Mouse (Mus musculus) embryo, embryonic 9.5 days (tissue): Measurements from ENCODE around the gene Pigl.
"Not testable (repeated sequence)": the region's sequence is repeated elsewhere in the genome, so short reads cannot be mapped to it uniquely, and the experiment has no call there.

Source experiments
- DNase-seq: peaks from one replicate; pipeline ENCODE4 v3.0.0-alpha.2; 2017; ENCODE audit errors: extremely low spot score

The Pigl gene

DNA sequence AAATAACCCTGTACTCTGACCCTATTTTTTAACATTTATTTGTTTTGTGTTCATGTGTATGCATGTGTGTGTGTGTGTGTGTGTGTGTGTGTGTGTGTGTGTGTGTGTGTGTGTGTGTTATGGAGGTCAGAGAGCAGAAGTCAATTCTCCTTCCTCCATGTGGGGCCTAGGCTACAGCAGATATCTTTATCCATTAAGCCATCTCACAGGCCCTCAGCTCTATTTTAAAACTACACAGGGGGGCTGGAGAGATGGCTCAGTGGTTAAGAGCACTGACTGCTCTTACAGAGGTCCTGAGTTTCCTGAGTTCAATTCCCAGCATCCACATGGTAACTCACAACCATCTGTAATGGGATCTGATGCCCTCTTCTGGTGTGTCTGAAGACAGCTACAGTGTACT is 9.0 kb downstream of the Pigl start:
- not testable (repeated sequence) for DNase-seq

DNA sequence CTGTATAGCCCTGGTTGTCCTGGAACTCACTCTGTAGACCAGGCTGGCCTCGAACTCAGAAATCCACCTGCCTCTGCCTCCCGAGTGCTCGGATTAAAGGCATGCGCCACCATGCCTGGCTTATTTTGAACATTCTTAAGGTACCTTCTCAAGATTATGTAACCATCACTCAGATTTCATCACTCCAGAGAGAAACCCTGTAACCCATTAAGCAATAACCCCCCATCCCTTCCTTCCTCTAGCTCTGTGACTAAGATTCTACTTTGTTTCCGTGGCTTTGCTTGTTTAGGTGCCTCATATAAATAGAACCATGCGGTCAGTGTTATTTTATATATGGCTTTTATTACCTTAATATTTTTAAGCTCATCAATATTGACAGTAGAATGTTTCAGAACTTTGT is 12.2 kb downstream of the Pigl start:
- DNase-seq = no peak

DNA sequence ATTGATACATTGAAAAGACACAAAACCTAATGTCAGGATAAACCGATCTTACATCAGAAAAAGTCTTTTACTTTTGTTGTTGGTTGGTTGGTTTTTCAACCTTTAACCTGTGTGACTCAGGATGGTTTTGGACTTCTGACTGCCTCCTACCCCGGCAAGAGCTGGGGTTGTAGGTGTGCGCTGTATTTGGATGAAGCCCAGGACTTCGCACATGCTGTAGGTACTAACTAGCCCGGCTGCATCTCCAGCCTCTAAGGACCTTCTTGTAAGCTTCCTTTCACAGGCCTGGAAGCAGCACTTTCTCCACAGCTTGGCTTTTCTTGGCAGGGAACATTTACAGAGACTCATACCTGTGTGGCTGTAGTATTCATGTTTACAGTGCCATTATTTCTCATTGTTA is 15.3 kb downstream of the Pigl start:
- no peak for DNase-seq

DNA sequence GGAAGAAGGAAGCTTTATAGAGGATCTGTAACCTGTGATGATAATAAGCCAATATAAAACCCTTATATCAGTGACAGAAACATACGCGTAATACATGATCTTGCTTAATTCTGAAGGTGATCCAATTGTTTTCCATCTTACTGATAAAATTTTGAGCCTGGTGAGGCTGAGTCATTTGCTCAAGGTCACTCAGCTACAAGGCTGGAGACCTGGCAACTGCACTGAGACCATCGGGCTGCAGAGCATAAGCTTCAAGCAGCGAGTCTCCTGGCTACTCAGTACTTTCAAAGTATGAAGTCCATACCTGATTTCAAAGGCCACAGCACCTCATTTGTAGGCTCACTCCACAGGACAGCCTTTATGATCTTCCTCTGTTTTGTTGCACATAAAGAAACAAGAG is 17.9 kb downstream of the Pigl start:
- no peak for DNase-seq

DNA sequence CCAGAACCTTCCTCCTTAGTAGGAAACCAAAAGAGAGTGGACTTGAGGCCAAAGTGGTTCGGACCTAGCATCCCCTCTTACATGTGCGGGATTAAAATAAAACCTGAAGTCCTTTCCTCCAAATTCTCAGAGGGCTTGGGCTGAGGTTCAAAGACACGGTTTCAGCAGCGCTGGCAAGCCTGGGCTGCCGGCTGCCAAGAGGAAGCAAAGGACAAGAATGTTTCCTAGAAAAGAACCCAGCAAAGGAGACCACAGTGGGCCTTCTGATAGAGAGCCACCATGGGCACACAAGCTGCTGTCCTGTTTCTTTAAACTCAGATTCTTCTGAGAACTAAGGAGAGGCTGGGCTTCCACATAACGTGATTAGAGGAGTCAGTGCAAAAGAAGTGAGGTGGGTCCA is 20.7 kb downstream of the Pigl start:
- DNase-seq = no peak

DNA sequence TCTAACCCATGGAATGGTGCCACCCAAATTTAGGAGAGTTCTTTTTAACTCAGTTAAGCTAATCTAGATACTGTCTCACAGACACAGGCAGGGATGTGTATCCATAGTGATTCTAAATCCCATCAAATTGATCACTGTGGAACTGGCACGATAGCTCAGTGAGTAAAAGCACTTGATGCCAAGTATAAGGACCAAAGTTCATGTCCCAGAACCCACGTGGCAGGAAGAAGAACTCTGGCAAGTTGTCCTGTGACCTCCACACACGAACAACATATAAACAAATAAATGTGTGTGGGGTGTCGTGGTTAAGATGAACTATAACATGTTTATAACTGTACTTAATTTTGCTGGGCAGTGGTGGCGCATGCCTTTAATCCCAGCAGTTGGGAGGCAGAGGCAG is 21.3 kb downstream of the Pigl start:
- DNase-seq = no peak

DNA sequence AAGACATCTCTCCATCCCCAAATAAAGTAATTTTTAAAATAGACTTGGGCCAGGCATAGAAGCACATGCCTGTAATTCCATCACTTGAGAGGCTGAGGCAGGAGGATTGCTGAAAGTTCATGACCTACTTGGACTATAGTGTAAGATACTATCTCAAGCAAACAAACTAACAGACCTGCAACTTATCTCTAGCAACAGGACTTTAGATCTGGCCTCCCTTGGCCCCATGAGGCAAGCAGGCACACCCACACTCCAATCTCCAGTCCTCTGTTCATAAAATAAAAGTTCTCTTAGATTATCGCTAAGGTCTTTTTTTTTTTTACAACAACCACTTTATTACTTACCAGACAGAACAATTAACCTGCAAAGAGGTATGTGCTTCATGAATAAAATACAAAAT is 28.7 kb downstream of the Pigl start:
- no peak for DNase-seq

DNA sequence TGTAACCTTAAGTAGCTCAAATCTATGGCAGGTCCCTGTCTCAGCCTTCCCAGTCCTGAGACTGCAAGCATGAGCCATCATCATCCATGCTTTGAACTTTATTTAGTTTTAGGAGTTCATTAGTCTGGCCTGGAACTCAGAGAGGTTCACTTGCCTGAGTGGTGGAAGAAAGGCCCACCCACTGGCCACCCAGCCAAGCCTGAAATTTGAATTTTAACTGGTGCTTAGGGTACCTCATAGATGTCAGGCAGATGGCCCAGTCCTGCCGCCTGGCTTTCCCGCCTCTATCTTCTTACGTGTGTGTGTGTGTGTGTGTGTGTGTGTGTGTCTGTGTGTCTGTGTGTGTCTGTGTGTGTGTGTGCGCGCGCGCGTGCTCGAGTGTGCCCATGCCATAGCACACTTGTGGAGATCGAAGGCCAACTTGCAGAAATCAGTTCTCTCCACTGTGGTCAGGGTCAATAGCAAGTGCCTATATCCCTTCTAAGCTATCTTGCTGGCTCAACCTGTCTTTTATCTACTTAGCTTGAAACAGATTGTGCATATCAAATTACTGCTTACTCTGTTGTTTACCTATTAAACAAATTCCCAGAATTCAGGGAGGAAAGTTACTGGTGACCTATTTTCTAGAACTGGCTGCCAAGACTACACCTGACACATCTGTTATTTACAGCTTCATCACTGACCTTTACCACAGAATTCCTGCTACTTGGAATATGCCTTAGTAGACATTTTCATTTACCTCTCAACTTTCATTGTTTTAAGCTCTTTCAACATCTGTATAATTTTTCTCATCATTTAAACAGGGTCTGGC is 29.5 kb downstream of the Pigl start:
- no peak for DNase-seq

DNA sequence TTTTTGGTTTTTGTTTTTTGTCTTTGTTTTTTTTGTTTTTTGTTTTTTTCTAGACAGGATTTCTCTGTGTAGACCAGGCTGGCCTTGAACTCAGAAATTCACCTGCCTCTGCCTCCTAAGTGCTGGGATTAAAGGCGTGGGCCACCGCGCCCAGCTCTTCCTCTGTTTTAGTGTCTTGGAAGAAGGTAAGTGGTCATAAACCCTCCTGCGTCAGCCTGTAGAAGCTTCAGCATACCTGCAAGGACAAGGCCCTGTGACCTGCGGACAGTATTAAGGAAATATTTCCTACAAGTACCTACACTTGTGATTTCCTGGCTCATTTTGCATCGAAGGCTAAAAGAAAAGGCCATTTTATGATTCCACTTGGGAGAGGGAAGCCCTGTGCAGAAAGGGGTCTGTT is 35.4 kb downstream of the Pigl start:
- DNase-seq = no peak

DNA sequence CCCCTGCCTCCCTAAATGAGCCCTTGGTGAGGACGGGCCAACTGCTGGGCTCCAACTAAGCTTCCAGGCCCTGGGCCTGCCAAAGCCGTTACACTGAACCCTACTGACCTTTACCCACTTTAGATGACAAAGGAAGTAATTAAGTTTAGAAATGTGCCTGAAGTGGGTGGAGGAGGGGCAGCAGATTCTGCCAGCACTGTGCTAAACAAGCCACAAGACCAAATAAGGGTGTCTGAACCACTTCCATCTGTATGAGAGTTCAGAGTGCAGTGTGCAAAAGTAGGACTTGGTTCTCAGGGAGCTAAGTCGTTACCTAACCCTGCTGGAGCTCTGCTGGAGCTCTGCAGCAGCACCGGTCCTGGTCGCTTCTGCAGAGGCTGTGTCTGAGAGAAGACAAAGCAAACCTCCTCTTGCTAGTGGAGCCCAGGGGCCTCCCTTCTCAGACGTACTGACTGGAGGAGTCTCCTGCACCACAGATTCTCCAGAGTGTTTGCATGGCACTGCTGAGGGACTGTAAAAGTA is 36.6 kb downstream of the Pigl start:
- DNase-seq = peak; percentile 79

DNA sequence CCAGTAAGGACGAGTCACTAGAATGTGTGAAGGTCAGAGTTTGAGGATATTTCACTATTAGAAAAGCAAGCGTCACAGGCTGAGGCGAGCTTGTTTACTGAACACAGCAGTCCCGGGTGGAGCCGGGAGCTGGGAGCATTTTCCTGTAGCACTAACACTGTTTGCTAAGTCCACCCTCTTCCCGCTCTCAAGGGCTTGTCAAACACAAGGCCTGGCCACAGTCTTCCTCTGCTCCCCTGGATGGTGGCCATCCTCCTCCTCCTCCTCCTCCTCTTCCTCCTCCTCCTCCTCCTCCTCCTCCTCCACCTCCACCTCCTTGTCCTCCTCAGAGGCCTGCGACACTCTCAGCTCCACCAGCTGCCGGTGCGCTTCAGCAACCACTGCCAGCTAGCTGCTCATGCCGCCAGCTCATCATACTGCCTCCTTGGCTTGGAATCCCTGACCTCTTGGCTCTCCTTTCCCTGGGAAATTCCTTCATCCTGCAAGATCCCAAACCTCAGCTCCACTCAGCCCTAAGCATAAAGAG is 37.1 kb downstream of the Pigl start:
- DNase-seq = no peak

DNA sequence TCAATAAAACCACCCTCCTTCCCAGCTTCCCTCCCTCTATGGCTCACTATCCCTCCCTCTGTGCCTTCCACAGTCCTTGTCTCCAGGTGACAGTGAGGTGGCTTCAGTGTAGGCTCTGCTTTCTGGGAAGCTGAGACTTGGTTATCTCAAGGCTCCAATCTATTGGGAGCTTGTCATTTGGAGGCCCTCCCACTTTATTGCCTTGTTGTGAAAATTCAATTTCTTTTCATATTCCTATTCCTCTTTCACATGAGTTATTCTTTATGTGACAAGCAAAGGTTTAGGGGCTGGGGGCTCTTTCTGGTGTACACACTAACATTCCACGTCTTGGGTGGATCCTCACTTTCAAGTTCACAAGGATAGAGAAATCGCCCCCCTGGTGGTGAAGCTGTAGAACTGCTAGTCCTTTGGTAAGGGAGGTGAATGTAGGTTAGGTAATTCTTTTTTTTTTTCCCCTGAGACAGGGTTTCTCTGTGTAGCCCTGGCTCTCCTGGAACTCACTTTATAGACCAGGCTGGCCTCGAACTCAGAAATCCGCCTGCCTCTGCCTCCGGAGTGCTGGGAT is 38.0 kb downstream of the Pigl start:
- DNase-seq = peak; percentile 35

DNA sequence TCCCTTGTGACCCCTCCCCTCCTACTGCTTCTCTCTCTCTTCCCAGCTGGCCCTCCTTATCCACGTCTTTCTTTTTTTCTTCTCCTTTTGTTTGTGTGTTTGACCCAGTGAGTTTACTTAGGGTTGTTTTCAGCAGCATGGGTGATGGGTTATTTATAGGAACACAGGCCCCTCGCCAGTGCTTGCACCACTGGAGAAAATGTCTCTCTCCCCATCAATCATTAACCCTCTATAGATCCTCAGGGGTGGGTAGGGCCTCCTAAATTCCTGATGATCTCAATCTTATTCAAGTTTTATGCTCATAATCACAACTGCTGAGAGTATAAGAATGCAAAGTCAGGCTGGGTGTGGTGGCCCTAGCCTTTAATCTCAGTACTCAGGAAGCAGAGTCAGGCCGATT is 38.9 kb downstream of the Pigl start:
- DNase-seq = no peak

DNA sequence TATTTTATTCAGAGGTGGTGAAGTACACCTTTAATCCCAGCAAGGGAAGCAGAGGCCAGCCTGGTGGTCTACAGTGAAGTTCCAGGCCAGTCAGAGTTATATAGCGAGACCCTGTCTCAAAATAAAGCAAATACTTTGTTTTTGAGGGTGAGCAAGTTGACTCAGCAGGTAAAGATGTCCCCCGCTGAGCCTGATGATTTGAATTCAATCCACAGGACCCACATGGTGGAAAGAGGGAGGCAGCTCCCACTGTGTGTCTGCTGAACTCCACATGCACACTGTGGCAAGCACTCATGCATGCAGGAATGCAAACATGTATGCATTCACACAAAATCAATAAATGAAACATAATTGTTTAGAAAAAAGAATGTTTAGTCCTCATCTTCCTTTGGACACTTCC is 40.5 kb downstream of the Pigl start:
- no peak for DNase-seq

DNA sequence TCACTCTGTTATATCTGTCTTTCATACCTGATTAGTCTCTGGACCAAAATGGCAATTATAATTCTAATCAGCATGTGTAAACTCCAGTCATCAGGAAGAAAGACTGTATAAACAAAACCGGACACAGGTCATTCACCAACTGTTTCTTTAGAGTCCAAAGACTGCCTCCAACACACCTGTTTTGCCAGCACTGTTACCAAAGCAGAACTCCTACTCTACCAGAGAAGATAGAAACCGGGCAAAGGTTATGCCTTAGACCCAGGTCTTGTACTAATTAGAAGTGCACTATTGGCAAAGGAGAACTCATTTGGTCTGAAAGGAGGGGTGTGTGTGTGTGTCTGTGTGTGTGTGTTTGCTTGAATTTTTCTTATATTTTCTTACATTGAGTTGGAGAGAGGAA is 42.3 kb downstream of the Pigl start:
- no peak for DNase-seq

DNA sequence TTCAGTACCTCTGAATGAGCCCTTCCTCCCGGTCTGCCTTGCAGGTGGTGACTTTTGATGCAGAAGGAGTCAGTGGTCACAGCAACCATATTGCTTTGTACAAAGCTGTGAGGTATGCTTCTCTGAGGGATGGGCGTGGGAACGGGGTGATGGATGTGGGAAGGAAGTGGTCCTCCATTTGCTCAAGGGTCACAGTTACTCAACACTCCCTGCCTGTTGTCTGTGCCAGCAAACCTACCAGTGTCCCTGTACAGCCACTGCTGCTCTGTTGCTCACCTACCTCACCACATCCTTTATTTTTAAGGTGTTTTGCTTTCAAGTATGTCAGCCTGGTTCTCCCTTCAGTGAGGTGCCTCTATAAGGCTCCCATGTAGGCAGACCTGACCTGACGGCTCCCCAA is 49.4 kb downstream of the Pigl start:
- DNase-seq = no peak

DNA sequence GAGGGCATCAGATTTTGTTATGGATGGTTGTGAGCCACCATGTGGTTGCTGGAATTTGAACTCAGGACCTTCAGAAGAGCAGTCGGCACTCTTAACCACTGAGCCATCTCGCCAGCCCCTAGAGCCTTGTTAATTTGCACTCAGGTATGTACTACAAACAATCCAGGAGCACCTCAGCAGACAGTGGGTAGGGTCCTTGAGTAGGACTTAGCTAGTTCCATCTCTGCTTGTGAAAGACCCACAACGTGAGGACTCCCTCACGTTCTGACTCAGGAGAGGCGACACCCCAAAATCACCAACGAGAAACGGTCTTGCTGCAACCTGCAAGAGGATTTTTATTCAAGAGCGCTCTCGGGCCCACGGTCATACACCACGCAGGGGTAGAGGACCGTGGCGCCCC is 50.1 kb downstream of the Pigl start:
- DNase-seq = not testable (repeated sequence)

DNA sequence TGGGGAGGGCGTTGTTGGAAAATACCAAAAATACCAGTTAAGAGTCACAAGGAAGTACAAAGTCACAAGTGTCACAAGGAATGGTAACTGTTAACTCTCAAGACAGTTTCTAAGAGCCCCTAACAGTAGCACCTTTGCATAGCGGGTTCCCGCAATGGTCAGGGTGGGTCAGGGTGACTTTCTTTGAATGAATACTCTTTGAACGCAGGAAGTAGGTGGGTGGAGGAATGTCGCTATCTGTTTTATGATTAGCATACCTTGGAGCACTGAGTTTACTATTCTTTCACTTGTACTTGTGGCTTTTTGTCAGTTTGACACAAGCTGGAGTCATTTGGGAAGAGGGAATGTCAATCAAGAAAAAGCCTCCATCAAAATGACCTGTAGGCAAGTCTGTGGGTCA is 50.6 kb downstream of the Pigl start:
- not testable (repeated sequence) for DNase-seq

DNA sequence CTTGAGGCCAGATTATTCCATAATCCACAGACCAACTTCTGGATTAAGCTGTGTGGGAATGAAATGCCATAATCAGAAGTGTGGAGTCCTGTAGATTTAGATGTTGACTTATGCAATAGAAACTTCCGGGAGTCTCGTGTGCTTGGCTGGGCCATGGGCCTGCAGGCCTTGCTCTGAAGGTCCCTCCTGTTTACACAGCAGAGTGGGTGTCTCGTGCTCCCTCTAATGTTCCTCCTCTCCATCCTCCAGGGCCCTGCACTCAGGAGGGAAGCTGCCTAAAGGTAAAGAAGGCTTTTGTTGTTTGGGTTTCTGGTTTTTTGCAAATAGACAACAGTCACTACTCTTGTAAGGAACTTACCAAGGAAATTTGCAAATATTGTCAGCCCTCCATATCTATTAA is 51.3 kb downstream of the Pigl start:
- DNase-seq = no peak

DNA sequence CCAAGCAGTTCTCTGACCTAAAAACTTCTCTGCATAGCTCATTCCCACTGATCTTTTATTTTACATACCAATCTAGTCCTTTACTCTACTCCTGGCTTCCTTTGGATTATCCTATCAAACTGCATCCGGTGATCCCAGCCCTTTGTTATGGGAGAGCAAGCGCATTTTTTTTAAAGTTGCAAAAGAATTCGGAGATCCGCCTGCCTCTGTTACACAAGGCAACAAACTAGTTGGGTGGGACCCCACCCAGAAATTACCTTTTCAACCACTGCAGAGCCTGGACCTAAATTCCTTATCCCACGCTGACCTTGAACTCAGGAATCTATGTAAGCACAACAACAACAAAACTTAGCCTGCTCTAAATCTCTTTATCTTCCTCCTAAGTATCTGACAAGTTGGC is 52.7 kb downstream of the Pigl start:
- no peak for DNase-seq

DNA sequence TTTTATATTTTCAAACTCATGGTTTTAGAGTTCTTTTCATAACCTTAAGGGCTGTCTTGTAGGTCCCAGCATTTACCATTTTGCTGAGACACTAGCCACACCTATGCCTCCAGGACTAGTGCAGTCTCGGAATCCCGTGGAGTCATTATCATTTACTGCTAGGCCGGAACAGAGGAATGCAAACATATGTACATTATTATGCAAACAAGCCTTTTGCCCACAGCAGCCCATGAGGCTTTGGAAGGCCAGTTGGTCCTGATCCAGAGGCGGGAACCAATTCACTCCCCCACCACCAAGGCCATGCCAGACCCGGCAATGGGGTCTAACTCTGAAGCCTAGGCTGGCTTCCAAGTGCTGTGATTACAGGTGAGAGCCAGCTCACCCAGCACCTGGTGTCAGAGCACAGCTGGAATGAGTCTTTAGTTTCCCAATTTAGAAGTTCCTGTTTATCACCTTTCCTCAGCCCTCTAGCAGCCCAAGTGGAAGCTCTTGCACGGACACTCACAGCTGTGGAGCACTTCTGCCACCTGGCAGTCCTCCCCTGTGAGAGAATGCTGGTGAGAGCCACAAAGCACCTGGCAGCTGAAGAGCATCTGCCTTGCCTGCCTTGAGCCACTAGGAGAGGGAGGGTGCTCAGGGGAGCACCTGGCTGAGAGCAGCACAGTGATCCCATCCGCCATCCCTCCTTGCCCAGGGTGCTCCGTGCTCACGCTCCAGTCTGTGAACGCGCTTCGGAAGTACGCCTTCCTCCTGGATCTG is 53.4 kb downstream of the Pigl start:
- DNase-seq = no peak

DNA sequence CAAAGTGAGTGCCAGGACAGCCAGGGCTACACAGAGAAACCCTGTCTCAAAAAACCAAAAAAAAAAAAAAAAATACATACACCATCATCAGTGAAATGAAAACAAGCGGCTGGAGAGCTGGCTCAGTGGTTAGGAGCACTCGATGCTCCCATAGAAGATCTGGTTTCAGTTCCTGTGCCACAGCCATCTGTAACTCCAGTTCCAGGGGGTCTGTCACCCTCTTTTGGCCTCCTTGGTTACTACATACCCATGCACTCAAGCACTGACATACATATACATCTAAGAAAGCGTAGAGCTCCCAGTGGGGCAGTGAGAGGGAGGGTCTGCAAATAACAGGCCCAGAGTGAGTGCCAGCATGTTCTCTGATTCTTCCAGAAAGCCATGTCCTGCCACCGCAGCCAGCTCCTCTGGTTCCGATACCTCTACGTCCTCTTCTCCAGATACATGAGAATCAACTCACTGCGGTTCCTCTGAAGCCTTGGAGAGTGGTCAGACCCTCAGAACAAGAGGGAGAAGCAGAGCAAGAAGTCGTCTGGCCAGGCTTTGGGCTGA is 54.3 kb downstream of the Pigl start:
- no peak for DNase-seq
